13 mouse cellular contexts compared by ENCODE assay signal in genomic region chr7:109580489-109580888, GRCm38 (mm10).
DNase-seq lines count a peak whose midpoint lies in the region; ATAC-seq and TF ChIP-seq lines count a peak whose summit lies in the region.
"Had no signal": no experiment of that assay in that cellular context is flagged by ENCODE, and none has a peak within 500 bp of the region (broad histone marks: within the 10 kb centered on the region; RNA-seq: fewer than 3 reads in every experiment).

No protein-coding gene starts in this region.

- peaks cover 56% of the 10 kb centered on the region for H3K4me1 ChIP-seq in heart, postnatal 0 days (ENCODE audit: control insufficient read depth, insufficient read depth)
- peaks cover 29% of the 10 kb centered on the region for H3K4me1 ChIP-seq in embryonic facial prominence, embryonic 12.5 days
- peaks cover 45% of the 10 kb centered on the region for H3K4me1 ChIP-seq in embryonic facial prominence, embryonic 15.5 days

- H3K27me3 ChIP-seq in heart, postnatal 0 days (ENCODE audit: control insufficient read depth, insufficient read depth, low read length) = no peaks in the 10 kb centered on the region
- no peaks in the 10 kb centered on the region for H3K27me3 ChIP-seq in embryonic facial prominence, embryonic 12.5 days
- no peaks in the 10 kb centered on the region for H3K27me3 ChIP-seq in embryonic facial prominence, embryonic 15.5 days
- H3K27me3 ChIP-seq: liver, embryonic 12.5 days; Patski had no signal

- H3K27ac ChIP-seq in heart, postnatal 0 days (ENCODE audit: low read depth) = peak overlapping the region; percentile 63
- peak overlapping the region; percentile 65; the same call in 1 of the 2 replicates for H3K27ac ChIP-seq in embryonic facial prominence, embryonic 12.5 days
- H3K27ac ChIP-seq in embryonic facial prominence, embryonic 15.5 days (replicated peaks) = peak overlapping the region; percentile 61
- H3K27ac ChIP-seq: liver, embryonic 12.5 days had no signal

- no peak overlapping the region for H3K4me3 ChIP-seq in heart, postnatal 0 days (ENCODE audit: low read depth, low read length)
- H3K4me3 ChIP-seq in embryonic facial prominence, embryonic 12.5 days = no peak overlapping the region
- H3K4me3 ChIP-seq in embryonic facial prominence, embryonic 15.5 days (replicated peaks) = no peak overlapping the region
- H3K4me3 ChIP-seq: liver, embryonic 12.5 days had no signal

- no peak overlapping the region for H3K9ac ChIP-seq in heart, postnatal 0 days (replicated peaks; ENCODE audit: low read depth, low read length)
- no peak overlapping the region for H3K9ac ChIP-seq in embryonic facial prominence, embryonic 12.5 days
- no peak overlapping the region for H3K9ac ChIP-seq in embryonic facial prominence, embryonic 15.5 days
- H3K9ac ChIP-seq: liver, embryonic 12.5 days had no signal

- no peaks in the 10 kb centered on the region for H3K36me3 ChIP-seq in heart, postnatal 0 days (replicated peaks; ENCODE audit: control insufficient read depth, insufficient read depth, low read length)
- no peaks in the 10 kb centered on the region for H3K36me3 ChIP-seq in embryonic facial prominence, embryonic 12.5 days
- no peaks in the 10 kb centered on the region for H3K36me3 ChIP-seq in embryonic facial prominence, embryonic 15.5 days
- H3K36me3 ChIP-seq: liver, embryonic 12.5 days had no signal

- TF ChIP-seq CTCF in heart, postnatal 0 days (IDR thresholded peaks at IDR 0.05; ENCODE audit: low read depth) = no peak

- no peak for ATAC-seq in heart, postnatal 0 days (ENCODE audit: insufficient read depth, low read depth)
- ATAC-seq in embryonic facial prominence, embryonic 12.5 days (ENCODE audit: insufficient number of reproducible peaks, insufficient read depth, low FRiP score, low TSS enrichment) = no peak
- ATAC-seq in embryonic facial prominence, embryonic 15.5 days (ENCODE audit: insufficient number of reproducible peaks, low FRiP score, low TSS enrichment, low read depth) = no peak
- ATAC-seq: inflammation-experienced regulatory T-cells, adult 6 months; liver, embryonic 12.5 days; Patski had no signal

- WGBS in heart, postnatal 0 days = 54% methylated on average over 4 of the region's 4 CpGs
- WGBS in embryonic facial prominence, embryonic 12.5 days = 82% methylated on average over 4 of the region's 4 CpGs
- 80% methylated on average over 4 of the region's 4 CpGs for WGBS in embryonic facial prominence, embryonic 15.5 days

- no peaks in the 10 kb centered on the region for H3K9me3 ChIP-seq in heart, postnatal 0 days (replicated peaks; ENCODE audit: control insufficient read depth, low read length)
- H3K9me3 ChIP-seq in embryonic facial prominence, embryonic 12.5 days = no peaks in the 10 kb centered on the region
- H3K9me3 ChIP-seq in embryonic facial prominence, embryonic 15.5 days (replicated peaks) = no peaks in the 10 kb centered on the region
- H3K9me3 ChIP-seq: liver, embryonic 12.5 days had no signal

- no peak for TF ChIP-seq EP300 in heart, postnatal 0 days (IDR thresholded peaks at IDR 0.05; ENCODE audit: low read depth)

- no peak overlapping the region for H3K4me2 ChIP-seq in heart, postnatal 0 days (ENCODE audit: low read depth, low read length)
- no peak overlapping the region for H3K4me2 ChIP-seq in embryonic facial prominence, embryonic 12.5 days (replicated peaks)
- H3K4me2 ChIP-seq in embryonic facial prominence, embryonic 15.5 days (replicated peaks) = no peak overlapping the region
- H3K4me2 ChIP-seq: liver, embryonic 12.5 days had no signal

- no peak for DNase-seq in heart, postnatal 0 days (ENCODE audit: low spot score)
- DNase-seq in heart, adult 18-20 months = no peak
- peak; percentile 84 for DNase-seq in lung, postnatal 36 days
- DNase-seq in yolk sac, embryonic 10.5 days (ENCODE audit: low spot score) = no peak
- DNase-seq in frontal cortex, postnatal 10 days (ENCODE audit: low spot score in 2 of 2) = no peak
- DNase-seq: adrenal gland, postnatal 10 days; gastrocnemius, postnatal 36 days; kidney, postnatal 10 days had no signal
